Mouse (Mus musculus): Measurements from ENCODE around the gene Rab1b. TPM values are rescaled to one million over a fixed set of nuclear protein-coding genes. Genes with fewer than 3 reads are reported as not detected.
A peak's percentile ranks its signal among the peaks of the same experiment; 100 is the strongest.

The Rab1b gene
- polyA plus RNA-seq, 1 experiment from 2014 or later = 96.4 TPM

GRCm38 (mm10) chr19:5118384-5118698 is 11.5 kb upstream of the Rab1b start, which contains the start of gene Klc2:
Gene Klc2 (minus strand): TSS chr19:5118560.
- peaks cover 24% of the 10 kb centered on the region for H3K4me1 ChIP-seq (replicated peaks)
- peak within 1 kb of the TSS; percentile 72 for H3K4me3 ChIP-seq (replicated peaks)
- peak within 1 kb of the TSS; percentile 75 for H3K9ac ChIP-seq
- H3K27me3 ChIP-seq = peaks cover 31% of the 10 kb centered on the region
- ATAC-seq (ENCODE audit: low read depth) (peak; percentile 9; the same call in 1 of the 2 replicates), DNase-seq (no peak)
- H3K27ac ChIP-seq = no peak within 1 kb of the TSS
- H3K9me3 ChIP-seq (replicated peaks) = no peaks in the 10 kb centered on the region
- no peaks in the 10 kb centered on the region for H3K36me3 ChIP-seq
- 4% methylated on average over 18 of the region's 18 CpGs for WGBS (ENCODE audit: insufficient replicate concordance)
- peak within 1 kb of the TSS; percentile 95 for H3K4me2 ChIP-seq

GRCm38 (mm10) chr19:5117494-5118383 is 10.9 kb upstream of the Rab1b start:
- H3K36me3 ChIP-seq = no peaks in the 10 kb centered on the region
- H3K4me2 ChIP-seq = peak overlapping the region; percentile 95
- under 1% methylated on average over 78 of the region's 83 CpGs for WGBS (ENCODE audit: insufficient replicate concordance)
- no peaks in the 10 kb centered on the region for H3K9me3 ChIP-seq (replicated peaks)
- peak overlapping the region; percentile 72 for H3K4me3 ChIP-seq (replicated peaks)
- H3K4me1 ChIP-seq (replicated peaks) = peaks cover 24% of the 10 kb centered on the region
- ATAC-seq (ENCODE audit: low read depth) = peak; percentile 79
- no peak overlapping the region for H3K27ac ChIP-seq
- peak overlapping the region; percentile 75 for H3K9ac ChIP-seq
- peak; percentile 79 for DNase-seq
- H3K27me3 ChIP-seq = peaks cover 27% of the 10 kb centered on the region

- H3K9ac ChIP-seq = no peak overlapping the region
- no peak overlapping the region for H3K4me2 ChIP-seq
- no peak overlapping the region for H3K4me3 ChIP-seq (replicated peaks)
- DNase-seq = no peak
- H3K4me1 ChIP-seq (replicated peaks) = peaks cover 31% of the 10 kb centered on the region
- H3K36me3 ChIP-seq = 0 out of 2 replicates have a peak, but pooled peaks cover 5% of the 10 kb centered on the region
- H3K9me3 ChIP-seq (replicated peaks) = no peaks in the 10 kb centered on the region
- ATAC-seq (ENCODE audit: low read depth) = no peak
- 81% methylated on average over 7 of the region's 7 CpGs for WGBS (ENCODE audit: insufficient replicate concordance)
- no peak overlapping the region for H3K27ac ChIP-seq
- H3K27me3 ChIP-seq = peaks cover 14% of the 10 kb centered on the region
Measured at GRCm38 (mm10) chr19:5113783-5114182, 6.9 kb upstream of the Rab1b start.

GRCm38 (mm10) chr19:5109659-5110453 is 3.0 kb upstream of the Rab1b start:
- WGBS (ENCODE audit: insufficient replicate concordance) = 66% methylated on average over 19 of the region's 19 CpGs
- Histone ChIP-seq H3K9me3 (replicated peaks) (no peaks in the 10 kb centered on the region), H3K4me1 (replicated peaks) (peaks cover 42% of the 10 kb centered on the region), H3K4me2 (no peak overlapping the region), H3K4me3 (replicated peaks) (no peak overlapping the region), H3K36me3 (peaks cover 8% of the 10 kb centered on the region; the same call in 1 of the 2 replicates), H3K27ac (no peak overlapping the region), H3K27me3 (no peaks in the 10 kb centered on the region), H3K9ac (no peak overlapping the region)
- ATAC-seq (ENCODE audit: low read depth) = no peak
- DNase-seq = no peak

- peaks cover 43% of the 10 kb centered on the region for H3K4me1 ChIP-seq (replicated peaks)
- no peak overlapping the region for H3K4me3 ChIP-seq (replicated peaks)
- ATAC-seq (ENCODE audit: low read depth) (no peak), DNase-seq (no peak)
- H3K9me3 ChIP-seq (replicated peaks) = no peaks in the 10 kb centered on the region
- no peak overlapping the region for H3K4me2 ChIP-seq
- no peaks in the 10 kb centered on the region for H3K27me3 ChIP-seq
- peaks cover 20% of the 10 kb centered on the region for H3K36me3 ChIP-seq
- no peak overlapping the region for H3K9ac ChIP-seq
- 44% methylated on average over 4 of the region's 4 CpGs for WGBS (ENCODE audit: insufficient replicate concordance)
- H3K27ac ChIP-seq = peak overlapping the region; percentile 29; the same call in 1 of the 2 replicates
Measured at GRCm38 (mm10) chr19:5108702-5109101, 1.8 kb upstream of the Rab1b start.

- ATAC-seq (ENCODE audit: low read depth) = no peak
- H3K27ac ChIP-seq = no peak overlapping the region; the same call in 1 of the 2 replicates
- H3K9ac ChIP-seq = no peak overlapping the region
Measured at GRCm38 (mm10) chr19:5108271-5108575, 1.4 kb upstream of the Rab1b start.

GRCm38 (mm10) chr19:5107556-5108270 is 841 bp upstream of the Rab1b start:
- peak overlapping the region; percentile 83 for H3K4me3 ChIP-seq (replicated peaks)
- peaks cover 43% of the 10 kb centered on the region for H3K4me1 ChIP-seq (replicated peaks)
- 68% methylated on average over 18 of the region's 18 CpGs for WGBS (ENCODE audit: insufficient replicate concordance)
- H3K27me3 ChIP-seq = no peaks in the 10 kb centered on the region
- H3K36me3 ChIP-seq = peaks cover 29% of the 10 kb centered on the region
- H3K9me3 ChIP-seq (replicated peaks) = no peaks in the 10 kb centered on the region
- H3K4me2 ChIP-seq = peak overlapping the region; percentile 95
- ATAC-seq (ENCODE audit: low read depth) (no peak), DNase-seq (no peak)
- no peak overlapping the region for H3K27ac ChIP-seq
- peak overlapping the region; percentile 41 for H3K9ac ChIP-seq

More at GRCm38 (mm10) chr19:5108271-5108575, 1.4 kb upstream of the Rab1b start:
- DNase-seq = no peak
- no peak overlapping the region for H3K4me3 ChIP-seq (replicated peaks)
- peaks cover 24% of the 10 kb centered on the region for H3K36me3 ChIP-seq
- 24% methylated on average over 5 of the region's 5 CpGs for WGBS (ENCODE audit: insufficient replicate concordance)
- H3K9me3 ChIP-seq (replicated peaks) = no peaks in the 10 kb centered on the region
- H3K4me1 ChIP-seq (replicated peaks) = peaks cover 43% of the 10 kb centered on the region
- H3K4me2 ChIP-seq = no peak overlapping the region
- no peaks in the 10 kb centered on the region for H3K27me3 ChIP-seq

- Histone ChIP-seq H3K4me3 (replicated peaks) (peak overlapping the region; percentile 83), H3K9me3 (replicated peaks) (no peaks in the 10 kb centered on the region), H3K36me3 (peaks cover 46% of the 10 kb centered on the region), H3K4me1 (replicated peaks) (peaks cover 43% of the 10 kb centered on the region), H3K9ac (peak overlapping the region; percentile 91), H3K27me3 (no peaks in the 10 kb centered on the region), H3K4me2 (peak overlapping the region; percentile 95), H3K27ac (peak overlapping the region; percentile 89)
- 3% methylated on average over 9 of the region's 9 CpGs for WGBS (ENCODE audit: insufficient replicate concordance)
- DNase-seq (no peak), ATAC-seq (ENCODE audit: low read depth) (no peak)
Measured at GRCm38 (mm10) chr19:5106074-5106473, 798 bp downstream of the Rab1b start.

GRCm38 (mm10) chr19:5098363-5099143 is 8.3 kb downstream of the Rab1b start, which contains the start of gene Cnih2:
Gene Cnih2 (minus strand): TSS chr19:5098521.
- DNase-seq (peak; percentile 57), ATAC-seq (ENCODE audit: low read depth) (peak; percentile 67)
- H3K4me2 ChIP-seq = peak within 1 kb of the TSS; percentile 87
- no peak within 1 kb of the TSS for H3K27ac ChIP-seq
- H3K4me1 ChIP-seq (replicated peaks) = peaks cover 55% of the 10 kb centered on the region
- H3K9ac ChIP-seq = peak within 1 kb of the TSS; percentile 63
- H3K27me3 ChIP-seq = peaks cover 33% of the 10 kb centered on the region
- peaks cover 45% of the 10 kb centered on the region for H3K36me3 ChIP-seq
- 7% methylated on average over 42 of the region's 48 CpGs for WGBS (ENCODE audit: insufficient replicate concordance)
- peak within 1 kb of the TSS; percentile 54 for H3K4me3 ChIP-seq (replicated peaks)
- H3K9me3 ChIP-seq (replicated peaks) = no peaks in the 10 kb centered on the region

GRCm38 (mm10) chr19:5097521-5098362 is 9.1 kb downstream of the Rab1b start:
- peaks cover 39% of the 10 kb centered on the region for H3K36me3 ChIP-seq
- H3K27ac ChIP-seq = no peak overlapping the region
- H3K9me3 ChIP-seq (replicated peaks) = no peaks in the 10 kb centered on the region
- H3K4me1 ChIP-seq (replicated peaks) = peaks cover 56% of the 10 kb centered on the region
- 7% methylated on average over 31 of the region's 31 CpGs for WGBS (ENCODE audit: insufficient replicate concordance)
- peak overlapping the region; percentile 63 for H3K9ac ChIP-seq
- H3K4me3 ChIP-seq (replicated peaks) = peak overlapping the region; percentile 54
- H3K27me3 ChIP-seq = peaks cover 33% of the 10 kb centered on the region
- peak overlapping the region; percentile 87 for H3K4me2 ChIP-seq
- ATAC-seq (ENCODE audit: low read depth) (no peak), DNase-seq (no peak)

Data from liver, embryonic 13.5 days (tissue).